ENCODE assay signal across 8 mouse cellular contexts in genomic region chr10:77258704-77259621, GRCm38 (mm10). TPM values are rescaled to one million over a fixed set of nuclear protein-coding genes. Genes with fewer than 3 reads are reported as not detected.
DNase-seq lines count a peak whose midpoint lies in the region; ATAC-seq and TF ChIP-seq lines count a peak whose summit lies in the region.

Pofut2 (plus strand) TSS chr10:77259218.

- H3K36me3 ChIP-seq in hindbrain, embryonic 10.5 days, result peaks cover 36% of the 10 kb centered on the region
- 0 out of 2 replicates have a peak, but pooled peaks cover 7% of the 10 kb centered on the region for H3K36me3 ChIP-seq in lung, postnatal 0 days (ENCODE audit: insufficient read depth, low read length)

- TF ChIP-seq EP300 in lung, postnatal 0 days (IDR thresholded peaks at IDR 0.05), result no peak

- H3K27me3 ChIP-seq in hindbrain, embryonic 10.5 days (ENCODE audit: insufficient read depth, poor library complexity, severe bottlenecking), result no peaks in the 10 kb centered on the region; the same call in 1 of the 2 replicates
- H3K27me3 ChIP-seq in lung, postnatal 0 days (replicated peaks; ENCODE audit: insufficient read depth, low read length), result no peaks in the 10 kb centered on the region

- WGBS in hindbrain, embryonic 10.5 days, result under 1% methylated on average over 81 of the region's 81 CpGs
- 1% methylated on average over 75 of the region's 81 CpGs for WGBS in lung, postnatal 0 days

- H3K4me1 ChIP-seq in hindbrain, embryonic 10.5 days (replicated peaks), result peaks cover 29% of the 10 kb centered on the region
- no peaks in the 10 kb centered on the region for H3K4me1 ChIP-seq in lung, postnatal 0 days (ENCODE audit: insufficient read depth, low read depth, low read length)

- H3K4me2 ChIP-seq in lung, postnatal 0 days (replicated peaks; ENCODE audit: low read depth, low read length), result peak within 1 kb of the TSS; percentile 81

- no peaks in the 10 kb centered on the region for H3K9me3 ChIP-seq in hindbrain, embryonic 10.5 days
- H3K9me3 ChIP-seq in lung, postnatal 0 days (ENCODE audit: low read length), result no peaks in the 10 kb centered on the region

- peak within 1 kb of the TSS; percentile 96 for H3K27ac ChIP-seq in hindbrain, embryonic 10.5 days
- H3K27ac ChIP-seq in lung, postnatal 0 days (ENCODE audit: low read length), result peak within 1 kb of the TSS; percentile 92

- H3K4me3 ChIP-seq in hindbrain, embryonic 10.5 days, result peak within 1 kb of the TSS; percentile 92
- H3K4me3 ChIP-seq in lung, postnatal 0 days (ENCODE audit: low read depth, low read length), result peak within 1 kb of the TSS; percentile 93

- peak; percentile 96 for ATAC-seq in frontal cortex, adult (ENCODE audit: low TSS enrichment)
- ATAC-seq in lung, postnatal 0 days, result peak; percentile 99

- peak; percentile 60 for TF ChIP-seq CTCF in lung, postnatal 0 days (IDR thresholded peaks at IDR 0.05)

- DNase-seq in MN1 (ENCODE audit: low spot score), result peak; percentile 100
- peak; percentile 96 for DNase-seq in cerebellum, adult 9-10 months
- DNase-seq in hindbrain, embryonic 10.5 days (ENCODE audit: low spot score), result peak; percentile 99
- DNase-seq in layer of hippocampus, adult 9-11 months, result peak; percentile 96
- peak; percentile 100 for DNase-seq in lung, postnatal 0 days (ENCODE audit: low spot score)
- DNase-seq in ovary, postnatal 14 days (ENCODE audit: low spot score), result peak; percentile 89
- peak; percentile 97 for DNase-seq in thymus, postnatal 14 days

- peak within 1 kb of the TSS; percentile 88 for H3K9ac ChIP-seq in lung, postnatal 0 days (replicated peaks; ENCODE audit: low read depth)

RNA-seq across cellular contexts. Expression of gene Pofut2, which starts in this region (rescaled TPM):
- 77.0 and 86.6 TPM in 2 replicates for polyA plus RNA-seq in hindbrain, embryonic 10.5 days (2016; fragmentation: Nextera tagmentation; extraction: Ambion mirVana)
- 84.2 and 84.4 TPM in 2 replicates for polyA plus RNA-seq in lung, postnatal 0 days (2015; fragmentation: Nextera tagmentation; extraction: Ambion mirVana)

Comparison
In these comparisons a context has a peak if more than half of its experiments do, and no peak if none do; other contexts are left out.
1. Peak in every context shown above with its lines: DNase-seq, ATAC-seq, H3K4me3 ChIP-seq and H3K27ac ChIP-seq.